Mouse (Mus musculus) myocyte (in vitro differentiated cells): ENCODE data around the gene Ttc36.

Experiments
- E2F4 ChIP-seq: IDR thresholded peaks from one replicate; pipeline ENCODE4 v1.6.1; 2011; ENCODE audit warnings: mild to moderate bottlenecking, control low read depth, moderate library complexity; ENCODE audit not compliant: insufficient read depth
- MAX ChIP-seq: IDR thresholded peaks from one replicate; pipeline ENCODE4 v1.6.1; 2011; ENCODE audit warnings: low read depth, mild to moderate bottlenecking, control low read depth
- MYOD1 ChIP-seq, 3 experiments: IDR thresholded peaks; one replicate each; pipeline ENCODE4 v1.6.1; 2011; ENCODE audit warnings: control low read depth in 2 of 3, low read depth in 2 of 3, mild to moderate bottlenecking in 2 of 3, moderate library complexity in 1 of 3; ENCODE audit not compliant: insufficient read length in 2 of 3, control insufficient read depth in 1 of 3
- POLR2A ChIP-seq: IDR thresholded peaks from one replicate; pipeline ENCODE4 v1.6.1; 2011; ENCODE audit warnings: low read depth, mild to moderate bottlenecking, control low read depth, moderate library complexity; ENCODE audit not compliant: insufficient read length
- POLR2AphosphoS2 ChIP-seq: IDR thresholded peaks from one replicate; pipeline ENCODE4 v1.6.1; 2011; ENCODE audit warnings: low read depth, control low read depth; ENCODE audit not compliant: insufficient read length

GRCm38 (mm10) chr9:44767101-44768028, 35.5 kb downstream of the Ttc36 start, which contains the start of the genes Arcn1 and Ift46:
- peak; percentile 78 for TF ChIP-seq POLR2A
- no peak for TF ChIP-seq MYOD1 (IDR thresholded peaks at IDR 0.05; ENCODE audit: control insufficient read depth in 1 of 3, insufficient read length in 2 of 3, low read depth in 2 of 3)
- TF ChIP-seq MAX = no peak
- no peak for TF ChIP-seq E2F4
- TF ChIP-seq POLR2AphosphoS2 = peak; percentile 80
